Mouse (Mus musculus): ENCODE data around the gene Slc43a3. TPM values are rescaled to one million over a fixed set of nuclear protein-coding genes. Genes with fewer than 3 reads are reported as not detected.

Slc43a3 gene
- polyA plus RNA-seq, 1 experiment from 2014 or later = 35.9 TPM

DNA sequence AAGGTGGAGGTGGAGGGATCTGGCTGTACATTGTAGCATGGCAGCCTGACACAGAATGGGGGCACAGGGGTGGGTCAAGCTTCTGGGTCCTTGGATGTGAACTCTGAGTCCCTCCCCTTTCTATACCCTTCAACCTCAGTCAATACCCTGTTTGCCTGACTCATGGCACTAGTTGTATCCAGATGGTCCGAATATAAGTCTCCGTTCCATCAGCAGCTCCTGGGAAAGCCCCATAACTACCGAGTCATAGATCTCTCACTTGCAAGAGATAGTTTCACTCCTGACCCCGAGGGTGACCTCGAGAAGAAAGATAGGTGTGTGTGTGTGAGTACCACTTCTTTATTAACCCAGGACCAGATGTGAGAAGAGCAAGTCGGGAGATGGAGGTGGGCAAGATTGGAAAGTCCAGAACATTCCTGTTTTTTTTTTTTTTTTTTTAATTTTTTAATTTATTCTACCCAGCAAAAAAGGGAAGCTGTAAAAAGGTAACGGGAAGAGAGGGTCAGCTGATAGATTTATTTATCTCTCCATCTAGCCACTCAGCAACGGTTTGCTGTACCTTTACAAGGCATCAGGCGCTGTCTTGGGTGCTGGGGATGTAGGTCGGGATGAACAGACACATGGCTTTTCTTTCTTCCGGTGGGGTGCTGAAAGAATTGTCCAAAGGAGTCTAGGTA lies 22.3 kb downstream of the Slc43a3 start:
- no peak overlapping the region for H3K27ac ChIP-seq
- no peak overlapping the region for H3K9ac ChIP-seq
- no peak overlapping the region for H3K4me3 ChIP-seq
- no peak for ATAC-seq (ENCODE audit: insufficient number of reproducible peaks, insufficient read depth, low FRiP score, low TSS enrichment)
- no peaks in the 10 kb centered on the region for H3K4me1 ChIP-seq
- no peaks in the 10 kb centered on the region for H3K27me3 ChIP-seq
- no peaks in the 10 kb centered on the region for H3K9me3 ChIP-seq
- no peak overlapping the region for H3K4me2 ChIP-seq (replicated peaks)
- peaks cover 34% of the 10 kb centered on the region for H3K36me3 ChIP-seq
- 91% methylated on average over 11 of the region's 11 CpGs for WGBS

DNA sequence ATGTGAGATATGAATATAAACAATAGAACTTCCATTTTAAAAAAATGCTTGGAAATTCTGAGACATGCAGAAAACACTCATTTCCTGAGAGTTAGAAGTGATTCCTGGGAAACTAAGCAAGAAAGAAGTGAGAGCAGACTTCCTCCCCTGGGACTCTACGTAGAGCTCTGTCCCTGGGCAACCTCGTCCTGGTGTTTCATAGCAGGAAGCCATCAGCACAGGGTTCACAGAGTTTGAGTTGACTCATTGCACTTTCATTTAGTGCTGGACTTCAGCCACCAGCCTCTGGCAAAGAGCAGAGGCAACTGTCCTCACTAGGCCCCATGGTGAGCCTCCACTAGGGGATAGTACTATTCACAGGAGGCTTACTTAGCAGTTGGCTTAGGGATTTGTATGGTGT lies 24.9 kb downstream of the Slc43a3 start:
- Histone ChIP-seq H3K9me3 (no peaks in the 10 kb centered on the region), H3K27ac (no peak overlapping the region), H3K27me3 (no peaks in the 10 kb centered on the region), H3K4me3 (no peak overlapping the region), H3K36me3 (peaks cover 21% of the 10 kb centered on the region), H3K9ac (no peak overlapping the region), H3K4me1 (no peaks in the 10 kb centered on the region), H3K4me2 (replicated peaks) (no peak overlapping the region)
- ATAC-seq (ENCODE audit: insufficient number of reproducible peaks, insufficient read depth, low FRiP score, low TSS enrichment) = no peak
- 68% methylated on average over 2 of the region's 2 CpGs for WGBS

DNA sequence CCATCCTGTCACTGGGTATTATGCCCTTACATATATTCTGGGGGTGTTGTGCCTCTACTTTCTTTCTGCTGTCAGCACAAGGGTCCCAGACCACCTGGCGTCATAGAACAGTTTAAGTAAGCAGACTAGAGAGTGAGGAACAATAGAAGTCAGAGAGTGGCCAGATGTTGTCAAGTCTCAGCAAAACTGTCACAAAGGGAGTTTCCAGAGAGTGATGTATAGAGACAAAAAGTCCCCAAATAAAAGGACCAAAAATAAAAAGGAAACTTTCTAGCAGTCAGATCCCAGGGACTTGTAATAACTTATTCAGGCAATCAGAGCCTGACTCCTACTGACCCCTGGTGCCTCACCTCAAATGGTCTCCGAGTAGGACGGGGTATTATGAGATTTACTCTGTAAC lies 25.5 kb downstream of the Slc43a3 start:
- H3K36me3 ChIP-seq = 0 out of 2 replicates have a peak, but pooled peaks cover 16% of the 10 kb centered on the region
- no peak overlapping the region for H3K4me3 ChIP-seq
- no peaks in the 10 kb centered on the region for H3K4me1 ChIP-seq
- no peaks in the 10 kb centered on the region for H3K9me3 ChIP-seq
- ATAC-seq (ENCODE audit: insufficient number of reproducible peaks, insufficient read depth, low FRiP score, low TSS enrichment) = no peak
- no peaks in the 10 kb centered on the region for H3K27me3 ChIP-seq
- H3K4me2 ChIP-seq (replicated peaks) = no peak overlapping the region
- WGBS = 86% methylated on average over 3 of the region's 3 CpGs
- no peak overlapping the region for H3K9ac ChIP-seq
- no peak overlapping the region for H3K27ac ChIP-seq

DNA sequence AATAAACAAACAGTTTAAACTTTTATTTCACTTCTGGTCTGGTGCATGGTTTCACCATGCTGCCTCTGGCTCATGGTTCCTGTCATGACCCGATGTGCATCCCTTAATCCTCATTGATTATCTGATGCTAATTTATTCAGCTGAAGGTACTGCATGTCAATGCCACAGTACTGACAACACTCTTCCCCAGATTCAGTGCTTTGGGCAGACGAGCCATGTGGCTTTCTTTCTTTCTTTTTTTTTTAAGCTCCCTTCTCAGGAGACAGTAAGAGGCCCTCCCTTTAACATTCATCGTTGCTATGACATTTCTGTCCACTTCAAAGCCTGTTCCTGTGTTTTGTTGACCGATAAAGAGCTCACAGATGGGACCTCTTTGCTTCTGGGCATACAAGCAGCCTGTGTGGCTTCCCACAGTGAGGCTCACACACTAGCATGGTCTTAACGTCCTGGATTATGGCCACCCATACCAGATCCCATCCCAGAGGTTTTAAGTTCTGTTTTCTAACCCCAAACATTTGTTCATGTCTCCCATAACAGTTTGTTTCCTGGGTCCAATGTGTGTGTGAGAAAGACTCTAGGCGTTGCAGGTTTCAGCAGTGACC lies 26.6 kb downstream of the Slc43a3 start:
- Histone ChIP-seq H3K27me3 (no peaks in the 10 kb centered on the region), H3K4me2 (replicated peaks) (no peak overlapping the region), H3K9ac (no peak overlapping the region), H3K4me3 (no peak overlapping the region), H3K27ac (no peak overlapping the region), H3K9me3 (no peaks in the 10 kb centered on the region), H3K36me3 (0 out of 2 replicates have a peak, but pooled peaks cover 9% of the 10 kb centered on the region), H3K4me1 (no peaks in the 10 kb centered on the region)
- ATAC-seq (ENCODE audit: insufficient number of reproducible peaks, insufficient read depth, low FRiP score, low TSS enrichment) = no peak
- 32% methylated on average over 6 of the region's 6 CpGs for WGBS

DNA sequence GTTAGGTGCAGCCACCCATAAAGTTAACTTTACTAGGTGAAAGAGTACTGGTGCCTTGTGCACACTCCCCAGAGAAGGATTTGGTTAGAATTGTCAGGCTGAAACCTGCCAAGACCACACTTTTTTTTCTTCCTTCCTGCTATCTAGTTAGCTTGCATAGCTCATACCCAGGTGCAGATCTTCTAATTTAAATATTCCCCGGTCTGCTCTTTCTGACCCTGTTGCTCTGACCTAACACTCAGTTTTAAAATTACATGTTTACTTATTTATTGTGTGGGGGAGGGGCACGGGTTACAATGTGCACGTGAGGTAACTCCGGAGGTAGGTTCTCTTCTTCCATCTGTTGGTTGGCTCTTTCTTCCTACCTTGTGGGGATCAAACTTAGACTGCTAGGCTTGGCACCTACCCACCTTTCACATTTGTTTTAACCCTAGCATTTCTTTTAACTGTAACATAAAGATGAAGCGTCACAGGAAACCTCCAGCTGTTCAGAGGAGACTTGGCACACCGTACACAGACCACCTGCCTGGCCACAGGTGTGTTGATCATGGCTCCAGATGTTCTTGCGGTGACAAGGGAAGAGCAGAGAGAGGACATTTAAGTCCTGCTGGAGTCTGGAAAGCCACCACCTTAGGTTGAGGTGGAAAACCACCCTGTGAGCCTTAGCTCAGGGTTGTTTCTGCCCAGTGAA lies 27.9 kb downstream of the Slc43a3 start:
- WGBS = 86% methylated on average over 7 of the region's 7 CpGs
- no peak overlapping the region for H3K9ac ChIP-seq
- no peaks in the 10 kb centered on the region for H3K27me3 ChIP-seq
- ATAC-seq (ENCODE audit: insufficient number of reproducible peaks, insufficient read depth, low FRiP score, low TSS enrichment) = no peak
- no peaks in the 10 kb centered on the region for H3K4me1 ChIP-seq
- H3K4me2 ChIP-seq (replicated peaks) = no peak overlapping the region
- H3K36me3 ChIP-seq = 0 out of 2 replicates have a peak, but pooled peaks cover 3% of the 10 kb centered on the region
- no peak overlapping the region for H3K27ac ChIP-seq
- H3K9me3 ChIP-seq = no peaks in the 10 kb centered on the region
- H3K4me3 ChIP-seq = no peak overlapping the region

DNA sequence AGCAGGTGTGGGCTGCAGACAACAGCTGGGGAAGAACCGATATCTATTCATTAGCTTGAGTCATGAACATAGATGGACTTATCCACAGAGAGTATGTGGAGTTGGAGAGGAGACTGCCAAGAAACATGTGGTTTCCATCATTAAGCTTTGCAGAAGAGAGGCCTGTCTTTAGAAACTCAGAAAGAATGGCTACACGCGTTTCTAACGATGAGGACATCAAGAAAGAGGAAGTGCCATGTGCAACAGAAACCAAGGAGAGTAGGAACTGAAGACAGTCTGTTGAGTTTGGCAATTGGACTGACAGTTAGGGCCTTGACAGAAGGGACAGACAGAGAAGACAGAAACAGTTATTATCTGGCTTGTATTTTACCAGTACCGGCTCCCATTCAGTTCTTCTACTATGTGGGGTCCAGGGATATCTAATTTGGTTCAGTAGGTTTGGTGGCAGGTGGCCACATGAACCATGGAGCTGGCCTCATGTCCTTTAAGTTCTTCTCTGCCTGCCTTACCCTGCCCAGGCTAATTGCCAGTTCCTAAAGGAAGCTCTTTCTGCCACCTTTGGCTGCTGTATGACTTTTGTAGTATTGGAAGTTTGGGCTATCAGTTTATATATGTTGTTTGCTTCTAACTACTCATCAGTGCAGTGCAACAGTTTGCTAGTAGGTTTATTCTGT lies 31.1 kb downstream of the Slc43a3 start:
- no peak overlapping the region for H3K4me3 ChIP-seq
- ATAC-seq (ENCODE audit: insufficient number of reproducible peaks, insufficient read depth, low FRiP score, low TSS enrichment) = no peak
- H3K27ac ChIP-seq = no peak overlapping the region
- H3K4me1 ChIP-seq = no peaks in the 10 kb centered on the region
- no peak overlapping the region for H3K4me2 ChIP-seq (replicated peaks)
- H3K9me3 ChIP-seq = no peaks in the 10 kb centered on the region
- 86% methylated on average over 5 of the region's 5 CpGs for WGBS
- H3K27me3 ChIP-seq = no peaks in the 10 kb centered on the region
- H3K9ac ChIP-seq = no peak overlapping the region
- H3K36me3 ChIP-seq = no peaks in the 10 kb centered on the region

DNA sequence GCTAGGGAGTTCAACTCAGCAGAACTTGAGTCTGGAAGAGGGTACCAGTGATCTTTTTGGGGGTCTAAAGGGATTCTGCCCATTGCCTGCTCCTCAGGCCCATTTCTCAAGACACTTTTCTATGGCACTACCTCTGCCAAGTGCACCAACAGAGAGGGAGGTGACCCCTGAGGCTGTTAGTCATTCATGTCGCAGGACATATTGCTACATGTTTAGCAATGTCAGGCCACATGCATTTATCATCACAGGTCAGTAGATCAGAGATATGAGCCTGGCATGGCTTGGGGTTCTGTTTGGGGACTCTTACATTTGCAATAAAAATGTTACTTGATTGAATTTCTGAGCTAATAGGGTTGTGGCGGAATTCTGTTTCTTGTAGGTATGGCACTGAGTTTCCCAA lies 39.2 kb downstream of the Slc43a3 start:
- no peak overlapping the region for H3K9ac ChIP-seq
- no peak for ATAC-seq (ENCODE audit: insufficient number of reproducible peaks, insufficient read depth, low FRiP score, low TSS enrichment)
- H3K4me2 ChIP-seq (replicated peaks) = no peak overlapping the region
- WGBS = 87% methylated on average over 2 of the region's 2 CpGs
- no peak overlapping the region for H3K4me3 ChIP-seq
- no peaks in the 10 kb centered on the region for H3K4me1 ChIP-seq
- H3K9me3 ChIP-seq = no peaks in the 10 kb centered on the region
- H3K27me3 ChIP-seq = no peaks in the 10 kb centered on the region
- no peak overlapping the region for H3K27ac ChIP-seq
- no peaks in the 10 kb centered on the region for H3K36me3 ChIP-seq

DNA sequence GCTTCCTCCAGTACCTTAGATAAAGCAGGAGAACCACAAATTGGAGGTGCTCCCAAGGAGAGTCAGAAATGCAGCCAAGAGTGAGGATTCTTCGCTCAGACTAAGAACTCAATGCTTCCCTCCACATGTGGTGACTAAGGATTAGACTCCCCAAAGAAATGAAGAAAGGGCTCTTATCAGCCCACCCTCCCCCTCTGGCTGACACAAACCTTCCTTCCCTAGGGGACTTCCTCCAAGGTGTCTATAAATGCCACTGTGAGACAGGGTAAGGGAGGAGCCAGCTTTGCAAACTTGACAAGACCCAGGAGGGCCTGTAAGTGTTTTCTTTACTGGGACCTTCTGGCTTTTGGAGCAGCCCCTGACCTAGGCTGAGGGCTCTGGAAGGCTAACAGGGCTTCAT lies 43.8 kb downstream of the Slc43a3 start, which contains the start of gene Prg2:
Gene Prg2 (plus strand): TSS at position 274 of the 400 bp plus-strand sequence.
- WGBS = 53% methylated on average over 1 of the region's 1 CpGs
- no peaks in the 10 kb centered on the region for H3K36me3 ChIP-seq
- H3K9me3 ChIP-seq = no peaks in the 10 kb centered on the region
- no peak within 1 kb of the TSS for H3K27ac ChIP-seq
- no peak within 1 kb of the TSS for H3K9ac ChIP-seq
- H3K4me3 ChIP-seq = no peak within 1 kb of the TSS
- no peaks in the 10 kb centered on the region for H3K27me3 ChIP-seq
- no peak for ATAC-seq (ENCODE audit: insufficient number of reproducible peaks, insufficient read depth, low FRiP score, low TSS enrichment)
- no peaks in the 10 kb centered on the region for H3K4me1 ChIP-seq
- no peak within 1 kb of the TSS for H3K4me2 ChIP-seq (replicated peaks)

DNA sequence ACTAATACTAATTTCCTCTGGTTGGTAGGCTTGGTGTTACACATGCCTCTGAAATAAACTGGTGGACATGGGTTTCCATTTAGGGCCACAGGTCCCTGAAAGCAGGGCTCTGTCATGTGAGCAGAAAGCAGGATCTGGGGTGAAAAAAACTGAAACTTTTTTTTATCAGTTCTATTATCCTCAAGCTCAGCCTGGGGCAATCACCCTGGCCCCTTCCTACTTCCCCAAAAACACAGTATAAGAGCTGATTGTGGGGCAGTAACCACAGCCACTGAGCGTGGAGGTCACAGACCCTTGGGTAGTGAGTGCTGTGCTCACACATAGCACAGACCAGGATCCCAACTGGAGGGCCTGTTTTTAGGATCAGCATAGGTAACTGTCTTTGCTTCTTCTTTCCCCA lies 51.6 kb downstream of the Slc43a3 start, which contains the start of gene Prg3:
Gene Prg3 (plus strand): TSS at position 286 of the 400 bp plus-strand sequence.
- no peaks in the 10 kb centered on the region for H3K36me3 ChIP-seq
- no peak within 1 kb of the TSS for H3K4me2 ChIP-seq (replicated peaks)
- H3K9me3 ChIP-seq = no peaks in the 10 kb centered on the region
- H3K27me3 ChIP-seq = no peaks in the 10 kb centered on the region; the same call in 1 of the 2 replicates
- WGBS = 56% methylated on average over 1 of the region's 1 CpGs
- H3K9ac ChIP-seq = no peak within 1 kb of the TSS
- ATAC-seq (ENCODE audit: insufficient number of reproducible peaks, insufficient read depth, low FRiP score, low TSS enrichment) = no peak
- no peak within 1 kb of the TSS for H3K27ac ChIP-seq
- H3K4me1 ChIP-seq = no peaks in the 10 kb centered on the region
- no peak within 1 kb of the TSS for H3K4me3 ChIP-seq

DNA sequence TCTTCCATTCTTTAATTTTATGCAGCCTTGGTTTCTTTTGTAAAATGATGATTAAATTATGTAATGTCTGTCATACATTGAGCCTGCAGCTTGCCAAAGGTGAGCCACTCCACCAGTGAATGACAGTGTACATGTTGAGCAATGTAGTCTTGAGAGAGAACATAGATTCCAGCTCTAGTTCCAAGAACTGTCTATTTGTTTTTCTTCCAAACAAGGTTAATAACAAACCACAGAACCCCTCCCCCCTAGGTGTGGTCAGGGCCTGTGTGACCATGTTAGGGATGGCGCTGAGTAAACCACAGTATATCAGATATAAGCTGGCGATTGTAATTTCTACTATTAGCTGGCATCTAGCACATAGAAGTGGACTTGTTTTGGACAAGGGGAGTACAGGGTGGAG lies 60.0 kb downstream of the Slc43a3 start:
- H3K4me1 ChIP-seq = no peaks in the 10 kb centered on the region
- no peak overlapping the region for H3K4me2 ChIP-seq (replicated peaks)
- no peaks in the 10 kb centered on the region for H3K9me3 ChIP-seq
- no peak for ATAC-seq (ENCODE audit: insufficient number of reproducible peaks, insufficient read depth, low FRiP score, low TSS enrichment)
- WGBS = 85% methylated on average over 2 of the region's 2 CpGs
- no peak overlapping the region for H3K27ac ChIP-seq
- H3K9ac ChIP-seq = no peak overlapping the region
- no peaks in the 10 kb centered on the region for H3K27me3 ChIP-seq
- H3K36me3 ChIP-seq = no peaks in the 10 kb centered on the region
- no peak overlapping the region for H3K4me3 ChIP-seq

DNA sequence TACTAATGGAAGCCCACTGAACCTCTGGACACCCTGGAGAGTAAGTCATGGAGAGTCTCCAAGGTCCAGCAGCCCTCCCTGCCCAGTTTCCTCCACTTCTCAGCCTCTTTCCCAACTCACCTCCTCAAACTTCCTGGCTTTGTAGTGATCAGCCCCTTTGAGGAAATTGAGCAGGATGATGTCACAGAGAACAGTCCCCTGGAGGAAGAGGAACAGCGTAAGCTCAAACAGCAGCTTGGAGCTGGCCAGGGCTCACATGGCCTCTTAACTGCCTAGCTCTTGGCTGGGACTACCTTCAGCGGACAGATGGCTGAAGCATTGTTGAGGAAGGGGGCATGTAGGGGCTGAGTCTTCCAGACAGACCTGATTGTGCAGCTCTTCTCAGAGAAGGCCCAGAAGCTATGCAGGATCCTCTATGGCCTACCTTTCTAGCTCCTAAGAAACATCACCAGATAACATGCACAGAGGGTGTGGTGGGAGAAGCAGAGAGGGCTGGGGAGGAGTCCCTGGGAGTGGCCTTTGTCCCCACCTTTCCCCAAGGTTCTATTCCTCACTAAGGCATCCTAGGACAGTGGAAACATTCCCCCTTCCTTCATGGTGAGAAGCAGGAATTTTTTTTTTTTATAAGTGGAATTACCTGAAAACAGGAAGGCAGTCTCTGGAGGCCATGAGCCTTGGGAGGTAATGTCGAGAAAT lies 63.3 kb downstream of the Slc43a3 start:
- no peaks in the 10 kb centered on the region for H3K27me3 ChIP-seq
- H3K9me3 ChIP-seq = no peaks in the 10 kb centered on the region
- no peak overlapping the region for H3K4me2 ChIP-seq (replicated peaks)
- H3K9ac ChIP-seq = no peak overlapping the region
- H3K27ac ChIP-seq = no peak overlapping the region
- no peak overlapping the region for H3K4me3 ChIP-seq
- no peaks in the 10 kb centered on the region for H3K36me3 ChIP-seq
- 80% methylated on average over 3 of the region's 3 CpGs for WGBS
- no peak for ATAC-seq (ENCODE audit: insufficient number of reproducible peaks, insufficient read depth, low FRiP score, low TSS enrichment)
- H3K4me1 ChIP-seq = no peaks in the 10 kb centered on the region
